Mouse (Mus musculus) induced T-regulatory cell, adult 2 months (primary cell): Measurements from ENCODE around the gene Zcchc4.

Experiments used
- DNase-seq: peaks from one replicate; pipeline ENCODE4 v3.0.0-alpha.2; 2012; ENCODE audit warnings: low read depth

Zcchc4 gene

GRCm38 (mm10) chr5:52871986-52872385 lies 96.8 kb downstream of the Zcchc4 start:
- no peak for DNase-seq
